Mouse (Mus musculus) myocyte (in vitro differentiated cells): ENCODE measurements around the gene Pafah1b2.

Experiments used
- E2F4 ChIP-seq: IDR thresholded peaks from one replicate; pipeline ENCODE4 v1.6.1; 2011; ENCODE audit warnings: mild to moderate bottlenecking, control low read depth, moderate library complexity; ENCODE audit not compliant: insufficient read depth
- MYOG ChIP-seq, 3 experiments: IDR thresholded peaks; one replicate each; pipeline ENCODE4 v1.6.1; 2011; ENCODE audit warnings: control low read depth in 2 of 3, low read depth in 2 of 3, mild to moderate bottlenecking in 2 of 3; ENCODE audit not compliant: insufficient read length in 2 of 3, control insufficient read depth in 1 of 3, insufficient read depth in 1 of 3
- USF1 ChIP-seq: IDR thresholded peaks from one replicate; pipeline ENCODE4 v1.6.1; 2011; ENCODE audit warnings: low read depth, mild to moderate bottlenecking, control low read depth, moderate library complexity

DNA sequence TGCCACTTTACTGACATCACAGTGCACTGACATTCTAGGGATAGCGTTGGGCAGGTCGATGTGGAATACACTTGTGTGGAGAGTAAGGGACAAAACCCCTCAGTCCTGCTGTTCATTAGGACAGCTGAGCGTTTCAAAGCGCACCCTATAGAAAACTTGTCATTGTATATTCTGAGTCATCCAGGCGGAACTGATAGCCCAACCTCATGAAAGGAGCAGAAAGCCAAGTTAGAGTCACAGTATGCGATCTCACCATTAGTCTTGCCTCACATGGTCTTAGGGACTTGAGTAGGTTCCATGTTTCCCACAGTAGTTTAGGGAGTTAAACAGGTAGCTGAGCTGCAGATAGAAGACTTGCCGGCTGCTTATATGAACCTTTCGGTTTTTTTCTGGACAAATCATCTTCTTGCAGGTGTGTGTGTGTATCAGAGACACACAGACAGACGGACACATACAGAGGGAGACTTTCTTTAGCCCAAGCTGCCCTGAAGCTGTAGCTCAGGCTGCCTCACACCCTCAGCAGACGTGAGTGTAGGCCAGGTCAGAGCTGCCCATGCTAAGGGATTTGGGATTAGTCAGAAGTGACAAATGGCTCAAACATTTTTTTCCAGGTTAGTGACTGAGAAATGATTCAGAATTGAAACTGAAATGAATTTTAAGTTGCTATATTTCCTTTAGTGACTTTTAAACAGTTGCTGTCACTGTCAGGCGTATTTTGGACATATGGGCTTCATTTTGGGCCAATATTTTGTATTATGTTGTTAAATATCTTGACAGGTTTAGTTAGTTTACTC lies 34.4 kb upstream of the Pafah1b2 start:
- TF ChIP-seq USF1 (no peak), E2F4 (no peak), MYOG (IDR thresholded peaks at IDR 0.05; ENCODE audit: control insufficient read depth in 1 of 3, insufficient read depth in 1 of 3, insufficient read length in 2 of 3, low read depth in 2 of 3) (no peak)
